Mouse (Mus musculus) testis, postnatal 14 days (tissue): Measurements from ENCODE around the gene Fhl2.

Experiments
- DNase-seq: peaks from one replicate; pipeline ENCODE4 v3.0.0; 2021; ENCODE audit warnings: low spot score

Gene Fhl2

DNA sequence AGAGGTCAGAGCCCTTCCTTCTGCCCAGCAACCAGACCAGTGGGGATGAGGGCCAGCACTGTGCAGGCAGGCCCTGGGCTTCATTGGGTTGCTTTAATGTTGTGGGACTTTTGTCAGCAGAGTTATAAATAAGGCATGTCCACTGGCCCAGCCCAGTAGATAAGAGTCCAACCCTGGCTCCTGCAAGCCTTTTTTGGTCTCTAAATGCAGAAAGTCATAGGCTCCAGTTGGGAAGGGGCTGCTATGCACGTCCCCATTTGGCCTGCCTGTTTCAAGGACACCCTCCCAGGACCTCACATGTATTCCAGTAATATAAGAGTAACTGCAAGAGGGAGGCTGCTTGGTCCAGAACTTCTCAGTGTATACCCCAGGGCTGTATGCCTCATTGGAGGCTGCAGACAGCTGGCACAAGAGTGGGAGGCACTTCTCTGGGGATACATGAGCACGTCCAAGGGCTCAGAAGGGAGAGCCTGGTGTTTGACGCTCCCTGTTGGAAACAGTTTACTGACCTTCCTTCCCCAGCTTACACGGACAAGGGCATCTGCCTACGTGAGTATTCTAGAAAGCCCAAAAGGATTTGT, at the start of gene Fhl2:
Gene Fhl2, minus strand, starts transcription at position 324 of the 581 bp plus-strand sequence.
- peak; percentile 14 for DNase-seq

- peak; percentile 66 for DNase-seq
Observed at GRCm38 (mm10) chr1:43245014-43245413, 48.2 kb upstream of the Fhl2 start.

DNA sequence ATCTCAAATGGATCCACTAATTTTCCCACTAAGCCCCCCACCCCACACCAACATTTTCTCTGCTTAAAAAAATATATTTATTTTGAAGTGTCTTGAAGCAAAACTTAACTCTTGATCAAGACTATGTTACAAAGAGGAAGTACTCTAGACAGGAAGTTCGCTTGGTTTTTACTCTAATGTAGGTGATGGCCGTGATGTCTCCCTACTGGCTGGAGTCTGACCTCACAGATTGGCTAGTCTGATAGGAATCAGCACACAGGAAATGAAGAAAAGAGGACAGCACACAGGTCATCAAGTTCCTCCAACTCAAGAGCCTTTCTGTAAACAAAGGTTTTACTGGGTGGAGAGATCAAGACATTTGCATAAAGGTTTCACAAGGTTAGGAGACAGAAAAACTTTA, 44.4 kb upstream of the Fhl2 start:
- DNase-seq = no peak

GRCm38 (mm10) chr1:43239796-43240313, 43.1 kb upstream of the Fhl2 start:
- DNase-seq = no peak

DNA sequence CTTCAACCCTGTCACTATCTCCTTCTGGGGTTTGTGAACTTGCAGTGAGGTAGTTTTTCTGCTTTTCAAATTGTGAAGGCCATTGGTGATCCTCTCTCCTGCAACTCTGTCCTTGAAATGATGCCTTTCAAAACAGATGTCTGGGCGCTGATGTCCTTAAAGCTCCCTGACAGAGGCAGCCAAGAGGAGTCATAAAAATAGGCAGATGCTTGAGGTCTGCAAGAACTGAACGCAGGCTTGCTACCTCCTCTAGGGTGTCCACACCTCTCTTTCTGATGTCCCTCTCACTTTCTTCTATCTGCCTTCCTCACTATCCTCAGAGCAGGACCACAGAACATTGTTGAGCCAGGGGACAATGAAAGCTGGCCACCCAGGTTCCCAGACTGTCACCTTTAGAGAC, 41.7 kb upstream of the Fhl2 start:
- DNase-seq = no peak

DNA sequence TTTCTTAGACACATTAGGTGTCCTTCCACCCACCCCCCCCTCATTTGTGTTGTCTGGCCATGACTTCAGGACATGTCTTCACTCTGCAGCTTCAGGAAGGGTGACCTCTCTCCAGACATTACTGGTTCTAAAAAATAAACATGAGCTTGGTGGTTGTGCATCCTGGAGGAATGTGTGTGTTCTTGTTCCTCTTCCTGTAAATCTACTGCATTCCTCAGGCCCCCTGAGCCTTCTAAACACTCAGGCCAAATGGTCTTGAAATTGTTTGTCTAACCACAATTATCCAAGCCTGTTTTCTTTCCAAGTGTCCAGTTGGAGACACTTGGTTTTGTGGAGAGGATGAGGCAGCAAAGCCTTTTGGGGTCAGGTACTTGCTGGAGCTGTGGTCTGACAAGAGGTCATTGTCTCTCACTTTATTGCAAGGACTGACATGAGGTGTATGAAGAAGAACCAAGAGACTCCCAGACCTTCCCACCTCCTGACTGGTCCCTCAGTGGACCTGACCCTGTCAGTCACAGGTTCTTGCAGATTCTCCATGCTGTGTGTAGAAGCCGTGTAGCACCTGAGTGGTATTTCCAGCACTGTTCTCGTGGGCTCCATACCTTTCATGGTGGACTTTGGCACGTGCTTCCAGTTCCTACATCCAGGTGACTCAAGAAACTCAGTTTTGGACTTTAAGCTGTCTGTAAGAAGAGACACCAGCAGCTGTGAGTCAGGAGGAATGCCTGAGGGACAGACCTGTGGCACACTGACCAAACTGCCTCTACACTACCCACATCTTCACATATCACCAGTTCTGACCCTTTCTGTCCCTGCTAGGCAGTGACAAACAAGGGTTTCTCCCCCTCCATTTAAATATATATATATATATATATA, 40.8 kb upstream of the Fhl2 start:
- DNase-seq = peak; percentile 11

DNA sequence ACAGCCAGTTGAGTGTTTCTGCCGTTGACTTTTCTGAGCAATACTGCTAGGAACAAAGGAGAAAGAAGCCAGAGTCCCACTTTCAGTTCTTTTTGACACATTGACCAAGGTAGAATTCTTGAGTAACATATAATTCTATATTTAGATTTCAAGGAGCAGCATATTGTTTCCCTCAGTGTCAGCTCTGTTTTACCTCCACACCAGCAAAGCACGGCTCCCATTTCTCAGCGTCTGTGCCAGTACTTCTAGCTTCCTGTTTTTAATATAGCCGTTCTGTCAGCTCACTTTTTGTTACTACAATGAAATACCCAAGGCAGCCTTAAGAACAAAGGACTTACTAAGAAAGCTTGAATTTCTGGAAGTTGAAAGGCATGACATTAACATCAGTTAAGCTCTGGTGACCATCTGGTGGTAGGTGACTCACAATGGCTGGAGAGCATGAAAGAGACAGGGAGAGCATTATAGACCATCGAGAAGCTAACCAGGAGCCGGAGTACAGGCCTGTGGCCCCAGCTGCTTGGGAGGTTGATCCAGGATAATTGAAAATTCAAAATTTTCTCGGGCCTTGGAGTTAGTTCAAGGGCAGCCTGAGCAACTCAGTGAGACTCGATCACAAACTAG, 28.9 kb upstream of the Fhl2 start:
- DNase-seq = no peak

- no peak for DNase-seq
Observed at GRCm38 (mm10) chr1:43224943-43225342, 28.2 kb upstream of the Fhl2 start.

DNA sequence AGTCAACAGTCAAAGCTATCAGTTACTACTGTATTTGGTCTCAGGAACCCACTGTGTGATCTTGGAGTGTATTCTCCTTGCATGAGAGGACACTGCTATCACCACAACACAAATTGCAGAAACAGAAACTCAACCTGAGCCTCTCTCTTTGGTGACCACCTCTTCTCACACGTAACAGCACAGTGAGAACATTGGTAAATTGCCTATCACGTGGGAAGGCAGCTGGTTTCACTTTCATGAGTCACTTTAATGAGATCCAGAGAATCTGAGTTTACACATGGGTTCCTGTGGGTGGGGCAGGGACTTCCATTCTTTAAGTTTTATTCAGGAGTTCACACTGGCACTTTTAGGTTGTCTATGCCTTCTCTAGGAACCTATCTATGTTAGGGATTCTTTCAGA, 27.4 kb upstream of the Fhl2 start:
- no peak for DNase-seq

DNA sequence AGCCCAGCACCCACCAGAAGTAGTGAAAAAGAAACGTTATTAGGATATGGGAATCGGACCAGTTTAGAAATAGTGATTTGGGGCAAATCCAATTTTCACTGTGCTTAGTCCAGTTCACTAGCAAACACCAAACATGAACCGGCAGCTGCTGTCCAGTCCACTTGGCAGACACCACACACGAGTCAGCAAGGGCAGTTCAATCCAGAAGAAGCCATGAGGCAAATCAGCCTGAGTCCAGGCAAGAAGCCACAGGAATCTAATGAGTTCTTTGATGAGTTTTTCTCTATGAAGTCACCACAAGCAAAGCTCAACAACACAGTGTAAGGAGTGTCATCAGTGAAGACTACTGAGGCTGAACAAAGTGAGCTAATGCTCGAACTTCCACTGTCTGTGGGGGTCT, 26.3 kb upstream of the Fhl2 start:
- no peak for DNase-seq

DNA sequence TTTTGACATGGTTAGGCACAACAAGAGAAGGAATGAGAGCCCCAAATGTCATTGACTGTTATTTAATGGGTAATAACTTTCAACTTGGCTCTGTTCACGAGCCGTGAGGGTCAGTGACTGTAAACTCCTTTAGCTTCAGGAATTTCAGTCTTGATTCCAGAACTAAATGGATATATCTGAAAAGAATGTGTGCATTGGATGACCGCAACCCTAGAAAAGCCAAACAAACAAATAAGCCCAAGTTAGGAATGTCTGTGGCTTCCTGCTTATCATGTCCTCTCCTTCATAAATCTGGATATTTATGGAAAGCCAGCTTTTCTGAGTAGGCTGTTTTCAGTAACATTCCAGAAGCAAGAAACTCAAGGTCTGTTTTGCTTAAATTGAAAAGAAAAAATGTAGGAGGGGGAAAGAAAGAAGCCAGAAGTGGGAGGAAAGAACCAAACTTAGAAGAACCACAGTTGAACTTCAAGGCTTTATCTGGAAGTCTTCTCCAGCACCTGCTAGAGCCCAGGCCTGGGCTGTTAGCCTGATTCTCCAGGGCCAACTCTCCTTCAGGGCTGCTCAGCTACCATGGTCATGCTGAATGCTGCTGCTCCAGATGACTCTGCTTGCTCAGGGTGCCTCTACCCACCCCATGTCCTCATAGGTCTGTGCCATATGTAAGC, 21.4 kb upstream of the Fhl2 start:
- DNase-seq = no peak

DNA sequence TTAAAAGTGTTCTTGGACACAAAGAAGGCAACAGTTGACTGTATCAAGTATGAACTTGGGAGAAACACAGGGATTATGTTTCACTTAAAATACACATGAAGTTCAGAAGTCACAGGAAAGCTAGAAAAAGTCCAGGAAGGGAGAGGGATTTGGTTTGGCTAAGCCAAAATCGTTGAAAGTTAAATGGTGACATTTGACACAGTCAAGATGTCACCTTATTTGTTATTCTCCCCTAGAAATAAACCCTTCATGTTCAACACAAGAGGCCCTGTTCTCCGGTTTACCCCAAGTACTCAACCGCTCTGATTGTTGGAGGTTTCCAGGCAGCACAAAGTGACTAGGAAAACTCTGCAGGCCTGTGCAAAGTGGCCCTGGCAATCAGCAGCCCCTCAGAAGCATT, 18.8 kb upstream of the Fhl2 start:
- no peak for DNase-seq

- no peak for DNase-seq
Observed at GRCm38 (mm10) chr1:43211274-43211673, 14.5 kb upstream of the Fhl2 start.

GRCm38 (mm10) chr1:43210285-43210684, 13.5 kb upstream of the Fhl2 start:
- no peak for DNase-seq

GRCm38 (mm10) chr1:43207147-43207546, 10.4 kb upstream of the Fhl2 start:
- DNase-seq = no peak

GRCm38 (mm10) chr1:43203282-43203681, 6.5 kb upstream of the Fhl2 start:
- no peak for DNase-seq

- DNase-seq = no peak
Observed at GRCm38 (mm10) chr1:43202226-43202625, 5.4 kb upstream of the Fhl2 start.

GRCm38 (mm10) chr1:43201796-43202195, 5.0 kb upstream of the Fhl2 start:
- DNase-seq = no peak

GRCm38 (mm10) chr1:43199867-43200240, 3.1 kb upstream of the Fhl2 start:
- DNase-seq = no peak

DNA sequence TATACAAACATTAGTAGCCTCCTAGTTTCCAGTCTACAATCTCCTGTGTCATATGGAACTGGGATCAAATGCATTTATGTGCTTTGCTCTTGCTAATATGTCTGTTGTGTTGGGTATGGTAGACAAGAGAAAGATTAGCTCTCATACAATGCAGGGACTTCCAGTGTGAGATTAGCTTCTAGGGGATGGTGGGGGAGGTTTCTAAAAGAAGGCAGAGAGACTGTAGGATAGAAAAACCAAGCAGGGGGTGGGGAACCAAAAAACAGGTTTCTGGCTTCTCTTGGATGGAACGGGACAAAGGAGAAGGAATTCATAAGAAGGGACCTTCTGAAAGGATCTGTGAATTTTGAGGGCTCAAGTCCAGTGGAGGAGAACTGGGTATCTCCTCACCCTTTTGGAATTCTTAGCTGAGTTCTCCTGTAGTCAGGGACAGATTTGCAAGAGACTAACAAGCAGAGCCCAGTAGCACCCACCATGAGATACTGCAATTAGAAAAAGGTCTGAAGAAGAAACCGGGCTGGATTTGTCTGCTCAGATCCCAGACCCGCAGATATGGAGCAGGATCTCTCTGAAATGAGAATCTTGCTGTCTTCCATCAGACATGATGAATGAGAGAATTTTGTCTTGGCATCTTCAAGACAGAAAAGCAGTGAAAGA, 2.6 kb upstream of the Fhl2 start:
- DNase-seq = no peak

GRCm38 (mm10) chr1:43196059-43196458, 725 bp downstream of the Fhl2 start:
- DNase-seq = no peak

- DNase-seq = no peak
Observed at GRCm38 (mm10) chr1:43193423-43193822, 3.4 kb downstream of the Fhl2 start.
